Mouse (Mus musculus): ENCODE data around the gene Fgd1.

- TF ChIP-seq GATA1 (IDR thresholded peaks at IDR 0.05; ENCODE audit: low read length) (no peak), TAL1 (IDR thresholded peaks at IDR 0.05; ENCODE audit: low read length) (no peak)
Observed at GRCm38 (mm10) chrX:151031400-151031799, 14.6 kb upstream of the Fgd1 start.

All from erythroblast, embryonic 14.5 days (primary cell).